Comparison of ENCODE assay signal across 1 mouse cellular context in genomic region chr8:70493692-70494415, GRCm38 (mm10).
TF ChIP-seq lines count a peak whose summit lies in the region.

No protein-coding gene starts in this region.

TF ChIP-seq in ES-E14, 5 proteins besides CTCF, POLR2A, EP300 and RAD21:
- TF ChIP-seq ZNF384 (IDR thresholded peaks at IDR 0.05; ENCODE audit: low read depth, low read length) (no peak), CHD2 (IDR thresholded peaks at IDR 0.05; ENCODE audit: low read depth, low read length) (no peak), ZC3H11A (IDR thresholded peaks at IDR 0.05; ENCODE audit: borderline replicate concordance, low read depth, low read length) (no peak), MAFK (IDR thresholded peaks at IDR 0.05; ENCODE audit: insufficient read depth, low read depth, low read length) (no peak), HCFC1 (IDR thresholded peaks at IDR 0.05; ENCODE audit: borderline replicate concordance, insufficient read depth, low read length) (no peak)
